Mouse (Mus musculus) T-cell, adult 66 days (primary cell): ENCODE measurements around the gene Axin2. TPM values are rescaled to one million over a fixed set of nuclear protein-coding genes. Genes with fewer than 3 reads are reported as not detected.

Experiments
- total RNA-seq, 2 experiments: library from RNA; stranded (reverse); gene quantifications; 3 replicates in 1 of 2; 4 replicates in 1 of 2; pipeline ENCODE4 v1.2.4; 2023

Gene Axin2
- 10 to 100 TPM; 64.0 to 64.9 TPM for total RNA-seq

GRCm38 (mm10) chr11:108920158-108920635 is at the start of gene Axin2:
Axin2 (plus strand) TSS chr11:108920349.

Other genes with a start within 250 kb of the Axin2 start
- gene E030025P04Rik, start 224.0 kb downstream of the Axin2 start, total RNA-seq: not detected